11 mouse cellular contexts compared by ENCODE assay signal in genomic region chr11:117348429-117349103, GRCm38 (mm10).
DNase-seq lines count a peak whose midpoint lies in the region; ATAC-seq and TF ChIP-seq lines count a peak whose summit lies in the region.
"Had no signal": no experiment of that assay in that cellular context is flagged by ENCODE, and none has a peak within 500 bp of the region (broad histone marks: within the 10 kb centered on the region; RNA-seq: fewer than 3 reads in every experiment).

No protein-coding gene starts in this region.

- WGBS in kidney, postnatal 0 days: 27% methylated on average over 10 of the region's 10 CpGs
- WGBS in embryonic facial prominence, embryonic 13.5 days: 30% methylated on average over 10 of the region's 10 CpGs
- 45% methylated on average over 10 of the region's 10 CpGs for WGBS in intestine, embryonic 15.5 days
- WGBS in midbrain, embryonic 16.5 days: 53% methylated on average over 10 of the region's 10 CpGs

- 0 out of 2 replicates have a peak overlapping the region, but pooled peaks have one; percentile 19 for H3K27ac ChIP-seq in kidney, postnatal 0 days
- H3K27ac ChIP-seq in embryonic facial prominence, embryonic 13.5 days: peak overlapping the region; percentile 95
- H3K27ac ChIP-seq in intestine, embryonic 15.5 days: peak overlapping the region; percentile 64; the same call in 1 of the 2 replicates
- H3K27ac ChIP-seq in midbrain, embryonic 16.5 days (ENCODE audit: low read length): 0 out of 2 replicates have a peak overlapping the region, but pooled peaks have one; percentile 19
- H3K27ac ChIP-seq: left cerebral cortex, adult 2 months had no signal

- H3K36me3 ChIP-seq in kidney, postnatal 0 days (ENCODE audit: insufficient read depth, low read length): peaks cover 23% of the 10 kb centered on the region
- peaks cover 27% of the 10 kb centered on the region for H3K36me3 ChIP-seq in embryonic facial prominence, embryonic 13.5 days
- H3K36me3 ChIP-seq in intestine, embryonic 15.5 days: peaks cover 11% of the 10 kb centered on the region
- peaks cover 11% of the 10 kb centered on the region for H3K36me3 ChIP-seq in midbrain, embryonic 16.5 days (ENCODE audit: control insufficient read depth, insufficient read depth, low read length)

- peaks cover 62% of the 10 kb centered on the region for H3K4me1 ChIP-seq in kidney, postnatal 0 days (replicated peaks; ENCODE audit: insufficient read depth, low read length)
- peaks cover 74% of the 10 kb centered on the region for H3K4me1 ChIP-seq in embryonic facial prominence, embryonic 13.5 days
- H3K4me1 ChIP-seq in intestine, embryonic 15.5 days (replicated peaks): peaks cover 73% of the 10 kb centered on the region
- peaks cover 53% of the 10 kb centered on the region for H3K4me1 ChIP-seq in midbrain, embryonic 16.5 days (ENCODE audit: control insufficient read depth, insufficient read depth, low read length)

- no peak overlapping the region for H3K4me3 ChIP-seq in kidney, postnatal 0 days (replicated peaks; ENCODE audit: low read depth, low read length)
- H3K4me3 ChIP-seq in embryonic facial prominence, embryonic 13.5 days: no peak overlapping the region
- no peak overlapping the region for H3K4me3 ChIP-seq in intestine, embryonic 15.5 days (replicated peaks)
- no peak overlapping the region for H3K4me3 ChIP-seq in midbrain, embryonic 16.5 days (ENCODE audit: low read depth, low read length)
- H3K4me3 ChIP-seq: left cerebral cortex, adult 2 months had no signal

- no peak for TF ChIP-seq CTCF in kidney, postnatal 0 days (IDR thresholded peaks at IDR 0.05; ENCODE audit: low read depth)

- no peaks in the 10 kb centered on the region for H3K9me3 ChIP-seq in kidney, postnatal 0 days (replicated peaks; ENCODE audit: low read length)
- H3K9me3 ChIP-seq in embryonic facial prominence, embryonic 13.5 days: no peaks in the 10 kb centered on the region
- no peaks in the 10 kb centered on the region for H3K9me3 ChIP-seq in intestine, embryonic 15.5 days
- H3K9me3 ChIP-seq in midbrain, embryonic 16.5 days (replicated peaks; ENCODE audit: control insufficient read depth, low read length, poor library complexity, severe bottlenecking): no peaks in the 10 kb centered on the region

- no peaks in the 10 kb centered on the region for H3K27me3 ChIP-seq in kidney, postnatal 0 days (ENCODE audit: insufficient read depth, low read length)
- H3K27me3 ChIP-seq in embryonic facial prominence, embryonic 13.5 days: no peaks in the 10 kb centered on the region
- H3K27me3 ChIP-seq in intestine, embryonic 15.5 days (replicated peaks): no peaks in the 10 kb centered on the region
- H3K27me3 ChIP-seq in midbrain, embryonic 16.5 days (ENCODE audit: control insufficient read depth, insufficient read depth, low read depth, low read length): no peaks in the 10 kb centered on the region

- H3K4me2 ChIP-seq in kidney, postnatal 0 days (ENCODE audit: low read length): no peak overlapping the region
- H3K4me2 ChIP-seq in embryonic facial prominence, embryonic 13.5 days: peak overlapping the region; percentile 14; the same call in 1 of the 2 replicates
- no peak overlapping the region for H3K4me2 ChIP-seq in intestine, embryonic 15.5 days (replicated peaks)
- no peak overlapping the region; the same call in 1 of the 2 replicates for H3K4me2 ChIP-seq in midbrain, embryonic 16.5 days (ENCODE audit: low read length)

- no peak for ATAC-seq in kidney, postnatal 0 days (replicated peaks; ENCODE audit: low FRiP score, low read depth)
- ATAC-seq in embryonic facial prominence, embryonic 13.5 days (ENCODE audit: insufficient number of reproducible peaks, insufficient read depth, low FRiP score, low TSS enrichment, low read depth): no peak
- no peak for ATAC-seq in intestine, embryonic 15.5 days
- no peak for ATAC-seq in midbrain, embryonic 16.5 days

- no peak for DNase-seq in kidney, postnatal 0 days (ENCODE audit: low spot score)
- no peak for DNase-seq in kidney, postnatal 10 days
- no peak for DNase-seq in yolk sac, embryonic 10.5 days (ENCODE audit: low spot score)
- no peak for DNase-seq in cerebellum, adult 18-20 months
- DNase-seq in lung, adult 18-20 months: no peak
- DNase-seq: cerebellum, adult 2 months; gastrocnemius, postnatal 14 days had no signal

- H3K9ac ChIP-seq in kidney, postnatal 0 days (ENCODE audit: low read depth, low read length): no peak overlapping the region
- H3K9ac ChIP-seq in embryonic facial prominence, embryonic 13.5 days: peak overlapping the region; percentile 37; the same call in 1 of the 2 replicates
- no peak overlapping the region for H3K9ac ChIP-seq in intestine, embryonic 15.5 days
- H3K9ac ChIP-seq in midbrain, embryonic 16.5 days (ENCODE audit: low read depth, low read length): 0 out of 2 replicates have a peak overlapping the region, but pooled peaks have one; percentile 33

Comparison
In these comparisons a context has a peak if more than half of its experiments do, and no peak if none do; other contexts are left out.
1. H3K27ac ChIP-seq: peak in every context shown above with its lines; median percentile 95 in embryonic facial prominence, embryonic 13.5 days; 64 in intestine, embryonic 15.5 days; 19 in kidney, postnatal 0 days; 19 in midbrain, embryonic 16.5 days.
2. H3K9ac ChIP-seq: peak in embryonic facial prominence, embryonic 13.5 days (single experiment) and midbrain, embryonic 16.5 days (single experiment); none in kidney, postnatal 0 days (single experiment) and intestine, embryonic 15.5 days (single experiment).